Mouse (Mus musculus) kidney, adult 18-20 months (tissue): Measurements from ENCODE around the gene Ube2g2.
"Not testable (repeated sequence)": the region's sequence is repeated elsewhere in the genome, so short reads cannot be mapped to it uniquely, and the experiment has no call there.

Experiments used
- DNase-seq: peaks from one replicate; pipeline ENCODE4 v3.0.0; 2021

The Ube2g2 gene

GRCm38 (mm10) chr10:77647461-77647860 is 25.4 kb downstream of the Ube2g2 start:
- no peak for DNase-seq

- DNase-seq, result no peak
Observed at GRCm38 (mm10) chr10:77647901-77648300, 25.8 kb downstream of the Ube2g2 start.

- DNase-seq, result no peak
Observed at GRCm38 (mm10) chr10:77652046-77652445, 30.0 kb downstream of the Ube2g2 start.

GRCm38 (mm10) chr10:77658286-77658994 is 36.4 kb downstream of the Ube2g2 start:
- peak; percentile 45 for DNase-seq

- no peak for DNase-seq
Observed at GRCm38 (mm10) chr10:77663949-77664665, 42.0 kb downstream of the Ube2g2 start.

- DNase-seq, result no peak
Observed at GRCm38 (mm10) chr10:77666342-77666741, 44.3 kb downstream of the Ube2g2 start.

GRCm38 (mm10) chr10:77667402-77667801 is 45.3 kb downstream of the Ube2g2 start:
- no peak for DNase-seq

GRCm38 (mm10) chr10:77670710-77671109 is 48.6 kb downstream of the Ube2g2 start:
- DNase-seq, result no peak

GRCm38 (mm10) chr10:77671519-77671918 is 49.4 kb downstream of the Ube2g2 start:
- no peak for DNase-seq

- DNase-seq, result no peak
Observed at GRCm38 (mm10) chr10:77673765-77674164, 51.7 kb downstream of the Ube2g2 start.

- DNase-seq, result no peak
Observed at GRCm38 (mm10) chr10:77677562-77677961, 55.5 kb downstream of the Ube2g2 start.

- no peak for DNase-seq
Observed at GRCm38 (mm10) chr10:77682994-77683393, 60.9 kb downstream of the Ube2g2 start.

- DNase-seq, result no peak
Observed at GRCm38 (mm10) chr10:77684181-77684580, 62.1 kb downstream of the Ube2g2 start.

- DNase-seq, result no peak
Observed at GRCm38 (mm10) chr10:77685895-77686664, 64.0 kb downstream of the Ube2g2 start, which contains the start of gene Tspear. TSS of gene Tspear (plus strand) at chr10:77686569.

GRCm38 (mm10) chr10:77687021-77687420 is 64.9 kb downstream of the Ube2g2 start:
- no peak for DNase-seq

- DNase-seq, result not testable (repeated sequence)
Observed at GRCm38 (mm10) chr10:77690356-77690807, 68.3 kb downstream of the Ube2g2 start, which contains the start of gene Gm19402. TSS of gene Gm19402 (minus strand) at chr10:77690757.
